Mouse (Mus musculus) embryonic facial prominence, embryonic 12.5 days (tissue): Measurements from ENCODE around the gene Amelx. TPM values are rescaled to one million over a fixed set of nuclear protein-coding genes. Genes with fewer than 3 reads are reported as not detected.

Source experiments
- ATAC-seq: fragments of 200-750 bp; cut with Nextera tagmentation; 2 replicates; pipeline ENCODE4 v1.8.0; 2017; ENCODE audit not compliant: insufficient number of reproducible peaks, insufficient read depth, low FRiP score, low TSS enrichment
- H3K27ac ChIP-seq: fragments of 300-500 bp; sonication (generic); 2 replicates; pipeline ENCODE4 v1.5.1; 2016; ENCODE audit warnings: mild to moderate bottlenecking
- H3K27me3 ChIP-seq: fragments of 300-500 bp; sonication (generic); 2 replicates; pipeline ENCODE4 v1.6.1; 2016; ENCODE audit warnings: mild to moderate bottlenecking, moderate library complexity
- H3K36me3 ChIP-seq: fragments of 300-500 bp; sonication (generic); 2 replicates; pipeline ENCODE4 v1.6.1; 2016; ENCODE audit warnings: mild to moderate bottlenecking
- H3K4me1 ChIP-seq: fragments of 300-500 bp; sonication (generic); 2 replicates; pipeline ENCODE4 v1.6.1; 2016
- H3K4me2 ChIP-seq: fragments of 300-500 bp; sonication (generic); replicated peaks from 2 replicates; pipeline ENCODE4 v1.6.1; 2016; ENCODE audit warnings: mild to moderate bottlenecking, moderate library complexity
- H3K4me3 ChIP-seq: fragments of 300-500 bp; sonication (generic); 2 replicates; pipeline ENCODE4 v1.5.1; 2016; ENCODE audit warnings: mild to moderate bottlenecking
- H3K9ac ChIP-seq: fragments of 300-500 bp; sonication (generic); 2 replicates; pipeline ENCODE4 v1.6.1; 2016; ENCODE audit warnings: mild to moderate bottlenecking, moderate library complexity
- H3K9me3 ChIP-seq: fragments of 300-500 bp; sonication (generic); 2 replicates; pipeline ENCODE4 v1.6.1; 2016; ENCODE audit warnings: mild to moderate bottlenecking, moderate library complexity
- WGBS: fragments of 180-500 bp; shearing (Covaris S2); methylation state at CpG from one replicate; pipeline ENCODE4 v1.1.7; 2016; 5-methylcytosine and 5-hydroxymethylcytosine counted together
- polyA plus RNA-seq: library from polyadenylated mRNA; unstranded; fragments of >200 nt; fragmentation: Nextera tagmentation; extraction: Ambion mirVana; gene quantifications from 2 replicates; pipeline ENCODE4 v1.2.1, GENCODE M21; 2016

Gene Amelx
- 0.20 TPM in 1 of 2 replicates, not detected in the other for polyA plus RNA-seq

DNA sequence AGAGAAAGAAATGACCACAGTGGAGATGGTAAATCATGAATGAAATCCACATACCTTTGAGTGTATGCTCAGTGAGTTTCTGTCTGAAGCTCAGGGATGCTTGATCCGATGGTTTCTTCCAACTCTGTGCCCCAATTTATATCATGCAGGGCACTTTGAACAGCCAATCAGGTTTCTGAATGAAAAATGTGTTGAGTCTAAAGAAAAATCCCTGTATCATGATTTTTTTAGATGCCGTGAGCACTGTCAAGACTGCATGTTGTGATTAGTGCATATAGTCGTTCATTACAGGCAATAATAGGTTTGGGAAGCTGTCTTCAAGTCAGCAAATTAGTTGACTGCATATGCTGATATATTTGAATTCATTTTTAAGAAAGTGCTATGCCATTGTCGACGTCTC lies at the start of gene Amelx:
TSS of gene Amelx (minus strand) at position 101 of the 400 bp plus-strand sequence.
- Histone ChIP-seq H3K4me1 (no peaks in the 10 kb centered on the region), H3K4me2 (no peak within 1 kb of the TSS), H3K9ac (no peak within 1 kb of the TSS), H3K27ac (no peak within 1 kb of the TSS), H3K27me3 (no peaks in the 10 kb centered on the region), H3K9me3 (no peaks in the 10 kb centered on the region), H3K36me3 (no peaks in the 10 kb centered on the region), H3K4me3 (no peak within 1 kb of the TSS)
- 81% methylated on average over 5 of the region's 5 CpGs for WGBS
- ATAC-seq: no peak

- Histone ChIP-seq H3K27ac (no peak overlapping the region), H3K4me1 (no peaks in the 10 kb centered on the region), H3K36me3 (no peaks in the 10 kb centered on the region), H3K9ac (no peak overlapping the region), H3K4me3 (no peak overlapping the region), H3K4me2 (no peak overlapping the region), H3K9me3 (no peaks in the 10 kb centered on the region), H3K27me3 (peaks cover 5% of the 10 kb centered on the region; the same call in 1 of the 2 replicates)
- WGBS: 75% methylated on average over 3 of the region's 3 CpGs
- no peak for ATAC-seq
Observed at GRCm38 (mm10) chrX:169222357-169223062, 35.5 kb upstream of the Amelx start.

- no peak for ATAC-seq
- Histone ChIP-seq H3K9ac (no peak overlapping the region), H3K4me1 (no peaks in the 10 kb centered on the region), H3K36me3 (no peaks in the 10 kb centered on the region), H3K4me3 (no peak overlapping the region), H3K4me2 (no peak overlapping the region), H3K27ac (no peak overlapping the region), H3K9me3 (no peaks in the 10 kb centered on the region), H3K27me3 (peaks cover 5% of the 10 kb centered on the region; the same call in 1 of the 2 replicates)
- WGBS: 59% methylated on average over 8 of the region's 8 CpGs
Observed at GRCm38 (mm10) chrX:169220064-169220463, 33.1 kb upstream of the Amelx start.

DNA sequence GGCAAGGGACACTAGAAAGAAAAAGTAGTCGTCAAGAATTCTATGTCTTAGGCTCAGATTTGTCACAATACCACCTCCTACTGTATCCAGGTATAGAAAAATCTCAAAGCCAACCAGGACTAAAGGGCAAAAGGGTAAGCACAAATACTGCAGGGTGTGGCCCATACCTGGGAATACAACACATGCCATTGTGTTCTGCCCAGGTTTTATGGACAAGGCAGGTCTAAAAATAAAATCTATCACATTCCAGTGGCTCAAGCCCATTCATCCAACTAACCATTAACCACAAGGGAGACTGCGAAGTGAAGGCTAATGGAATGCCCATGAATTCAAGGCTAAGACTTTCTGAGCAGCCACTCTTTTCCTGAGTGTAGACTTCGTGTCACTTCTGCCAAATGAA lies 23.0 kb upstream of the Amelx start:
- no peak for ATAC-seq
- no peak overlapping the region for H3K4me3 ChIP-seq
- no peaks in the 10 kb centered on the region for H3K4me1 ChIP-seq
- no peak overlapping the region for H3K4me2 ChIP-seq
- no peak overlapping the region for H3K27ac ChIP-seq
- no peak overlapping the region for H3K9ac ChIP-seq
- WGBS: 67% methylated on average over 3 of the region's 3 CpGs
- H3K36me3 ChIP-seq: no peaks in the 10 kb centered on the region
- 0 out of 2 replicates have a peak, but pooled peaks cover 7% of the 10 kb centered on the region for H3K27me3 ChIP-seq
- H3K9me3 ChIP-seq: no peaks in the 10 kb centered on the region

GRCm38 (mm10) chrX:169178634-169179033 lies 8.4 kb downstream of the Amelx start:
- Histone ChIP-seq H3K27me3 (peaks cover 8% of the 10 kb centered on the region; the same call in 1 of the 2 replicates), H3K27ac (no peak overlapping the region), H3K4me3 (no peak overlapping the region), H3K9ac (no peak overlapping the region), H3K4me2 (no peak overlapping the region), H3K4me1 (no peaks in the 10 kb centered on the region), H3K36me3 (no peaks in the 10 kb centered on the region), H3K9me3 (no peaks in the 10 kb centered on the region)
- 81% methylated on average over 2 of the region's 2 CpGs for WGBS
- ATAC-seq: no peak

GRCm38 (mm10) chrX:169173796-169174195 lies 13.2 kb downstream of the Amelx start:
- Histone ChIP-seq H3K9me3 (no peaks in the 10 kb centered on the region), H3K4me1 (no peaks in the 10 kb centered on the region), H3K9ac (no peak overlapping the region), H3K27ac (no peak overlapping the region), H3K27me3 (peaks cover 6% of the 10 kb centered on the region; the same call in 1 of the 2 replicates), H3K4me3 (no peak overlapping the region), H3K4me2 (no peak overlapping the region), H3K36me3 (no peaks in the 10 kb centered on the region)
- no peak for ATAC-seq
- 43% methylated on average over 1 of the region's 1 CpGs for WGBS

DNA sequence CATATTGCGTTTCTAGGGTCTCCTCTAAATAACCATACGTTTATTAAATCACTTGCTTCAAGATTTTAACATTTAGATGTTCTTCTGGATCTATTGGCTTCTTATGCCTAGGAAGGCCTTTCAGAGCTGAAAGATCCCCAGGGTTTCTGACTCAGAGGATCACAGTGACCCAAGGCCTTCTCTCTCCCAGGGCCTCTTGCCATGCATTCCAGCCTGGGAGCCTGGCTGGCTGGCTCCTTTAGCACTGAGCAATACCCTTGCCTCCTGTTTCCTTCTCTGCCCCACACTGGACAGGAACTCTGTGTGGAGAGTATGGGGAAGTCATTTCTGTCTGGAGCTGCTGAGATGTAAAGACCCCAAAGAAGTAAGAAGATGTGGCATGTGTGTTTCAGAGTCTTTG lies 16.0 kb downstream of the Amelx start:
- H3K4me2 ChIP-seq: no peak overlapping the region
- no peak overlapping the region for H3K27ac ChIP-seq
- no peaks in the 10 kb centered on the region for H3K4me1 ChIP-seq
- no peak overlapping the region for H3K4me3 ChIP-seq
- no peak for ATAC-seq
- peaks cover 6% of the 10 kb centered on the region; the same call in 1 of the 2 replicates for H3K27me3 ChIP-seq
- no peaks in the 10 kb centered on the region for H3K36me3 ChIP-seq
- 74% methylated on average over 2 of the region's 2 CpGs for WGBS
- H3K9ac ChIP-seq: no peak overlapping the region
- H3K9me3 ChIP-seq: no peaks in the 10 kb centered on the region

- 78% methylated on average over 6 of the region's 6 CpGs for WGBS
- ATAC-seq: no peak
Observed at GRCm38 (mm10) chrX:169158385-169158784, 28.6 kb downstream of the Amelx start.

DNA sequence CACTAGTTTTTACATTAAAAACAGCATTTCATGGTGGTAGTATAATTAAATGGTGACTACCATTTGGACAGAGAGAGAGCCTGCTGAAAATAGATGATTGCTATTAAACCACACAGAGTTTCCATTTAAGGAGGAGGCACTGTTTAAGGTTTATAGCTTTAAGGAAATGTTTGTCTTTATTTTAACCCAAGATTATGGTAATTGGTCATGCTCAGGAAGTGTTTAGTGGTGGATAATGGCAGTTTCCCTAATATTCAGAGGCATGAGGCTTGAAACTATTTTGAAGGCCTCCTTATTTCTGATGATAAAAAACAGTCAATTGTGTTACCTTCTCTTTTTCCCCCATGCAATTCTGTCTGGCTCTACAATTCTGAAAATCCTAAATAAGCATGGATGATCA lies 33.2 kb downstream of the Amelx start:
- Histone ChIP-seq H3K27ac (no peak overlapping the region), H3K4me1 (no peaks in the 10 kb centered on the region), H3K9ac (no peak overlapping the region), H3K4me3 (no peak overlapping the region), H3K36me3 (no peaks in the 10 kb centered on the region), H3K4me2 (no peak overlapping the region), H3K9me3 (no peaks in the 10 kb centered on the region), H3K27me3 (no peaks in the 10 kb centered on the region)
- ATAC-seq: no peak

More at GRCm38 (mm10) chrX:169158385-169158784, 28.6 kb downstream of the Amelx start:
- no peak overlapping the region for H3K9ac ChIP-seq
- no peaks in the 10 kb centered on the region for H3K27me3 ChIP-seq
- no peaks in the 10 kb centered on the region for H3K9me3 ChIP-seq
- H3K4me1 ChIP-seq: no peaks in the 10 kb centered on the region
- no peak overlapping the region for H3K27ac ChIP-seq
- no peak overlapping the region for H3K4me3 ChIP-seq
- no peaks in the 10 kb centered on the region for H3K36me3 ChIP-seq
- H3K4me2 ChIP-seq: no peak overlapping the region

DNA sequence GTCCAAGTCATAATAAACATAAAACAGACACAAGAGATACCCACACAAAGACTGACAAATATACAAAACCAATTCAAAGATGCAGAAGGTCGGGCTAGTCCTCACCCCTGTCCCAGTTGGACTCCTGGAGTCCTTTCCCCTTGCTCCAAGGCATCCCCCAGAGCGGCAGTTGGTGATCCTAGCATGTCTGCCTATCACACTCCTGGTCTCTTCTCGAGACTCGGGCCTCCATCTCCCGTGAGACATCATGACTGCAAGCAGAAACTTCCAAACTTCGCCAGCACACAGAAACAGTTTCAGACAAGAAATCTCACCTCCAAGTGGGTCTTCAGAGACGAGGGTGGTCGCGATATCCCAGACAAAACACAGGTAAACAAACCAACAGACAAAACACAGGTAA lies 46.5 kb downstream of the Amelx start:
- no peak for ATAC-seq
- Histone ChIP-seq H3K27ac (no peak overlapping the region), H3K9ac (no peak overlapping the region), H3K27me3 (no peaks in the 10 kb centered on the region), H3K9me3 (no peaks in the 10 kb centered on the region), H3K4me3 (no peak overlapping the region), H3K36me3 (no peaks in the 10 kb centered on the region), H3K4me2 (no peak overlapping the region), H3K4me1 (no peaks in the 10 kb centered on the region)
- WGBS: 78% methylated on average over 9 of the region's 9 CpGs

- Histone ChIP-seq H3K9ac (no peak overlapping the region), H3K4me1 (no peaks in the 10 kb centered on the region), H3K36me3 (no peaks in the 10 kb centered on the region), H3K4me3 (no peak overlapping the region), H3K27ac (no peak overlapping the region), H3K9me3 (no peaks in the 10 kb centered on the region), H3K27me3 (no peaks in the 10 kb centered on the region), H3K4me2 (no peak overlapping the region)
- no peak for ATAC-seq
- WGBS: 81% methylated on average over 7 of the region's 7 CpGs
Observed at GRCm38 (mm10) chrX:169139758-169140157, 47.2 kb downstream of the Amelx start.
